Mouse (Mus musculus) right cerebral cortex, adult 18-20 months (tissue): ENCODE measurements around the gene Camk1d.

Experiments used
- DNase-seq: peaks from one replicate; pipeline ENCODE4 v3.0.0; 2022; ENCODE audit warnings: mixed read lengths

The Camk1d gene

DNA sequence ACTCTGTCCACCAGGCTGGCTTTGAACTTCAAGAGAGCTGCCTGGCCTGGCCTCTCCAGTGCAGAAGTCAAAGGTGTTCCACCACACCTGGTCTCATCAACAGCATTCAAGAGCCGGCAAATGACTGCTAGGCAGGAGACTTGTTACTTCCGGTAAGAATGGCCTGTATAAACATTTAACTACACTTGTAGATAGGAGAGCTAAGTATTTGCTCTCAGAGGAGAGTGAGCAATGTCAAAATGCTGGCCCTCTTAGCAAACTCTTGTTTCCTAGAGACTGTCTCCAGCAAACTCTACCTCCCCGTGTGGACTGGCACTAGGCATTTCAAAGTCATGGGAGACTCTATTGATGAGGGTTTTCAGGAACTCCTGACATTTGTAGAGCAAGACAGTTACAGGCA is 56.3 kb downstream of the Camk1d start:
- no peak for DNase-seq

DNA sequence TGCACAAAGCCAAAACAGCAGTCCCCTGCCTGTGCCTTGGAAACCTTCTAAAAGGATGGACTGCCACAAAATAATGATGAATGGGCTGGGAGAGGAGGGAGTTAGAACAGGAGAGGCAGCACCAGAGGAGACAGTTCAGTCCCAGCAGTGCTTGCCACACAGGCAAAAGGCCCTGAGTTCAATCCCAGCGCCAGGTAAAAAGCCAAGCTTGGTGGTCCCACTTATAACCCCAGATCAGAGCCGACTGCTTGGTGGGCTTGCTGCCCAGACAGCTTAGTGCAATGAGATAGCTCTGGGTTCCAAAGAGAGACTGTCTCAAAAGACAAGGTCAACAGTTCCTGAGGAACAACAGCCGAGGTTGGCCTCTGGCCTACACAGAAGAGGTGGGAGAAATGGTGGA is 58.0 kb downstream of the Camk1d start:
- no peak for DNase-seq

DNA sequence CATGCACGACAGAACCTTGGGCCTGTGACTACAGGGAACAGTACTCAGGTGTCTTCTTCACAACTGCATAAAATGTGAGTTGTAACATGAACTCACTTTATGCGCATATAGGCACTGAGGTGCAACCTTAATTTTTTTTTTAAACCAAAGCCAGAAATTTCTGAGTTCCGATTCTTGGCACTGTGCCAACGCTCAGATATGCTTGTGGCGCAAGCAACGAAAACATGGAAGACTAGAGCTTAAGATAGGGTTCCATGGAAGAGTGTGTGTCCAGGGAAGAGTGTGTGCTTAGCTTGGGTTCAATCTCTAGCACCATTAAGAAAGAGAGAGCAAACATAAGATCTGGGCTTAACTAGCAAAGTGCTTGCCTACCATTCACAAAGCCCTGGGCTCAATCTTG is 62.2 kb downstream of the Camk1d start:
- DNase-seq = no peak

DNA sequence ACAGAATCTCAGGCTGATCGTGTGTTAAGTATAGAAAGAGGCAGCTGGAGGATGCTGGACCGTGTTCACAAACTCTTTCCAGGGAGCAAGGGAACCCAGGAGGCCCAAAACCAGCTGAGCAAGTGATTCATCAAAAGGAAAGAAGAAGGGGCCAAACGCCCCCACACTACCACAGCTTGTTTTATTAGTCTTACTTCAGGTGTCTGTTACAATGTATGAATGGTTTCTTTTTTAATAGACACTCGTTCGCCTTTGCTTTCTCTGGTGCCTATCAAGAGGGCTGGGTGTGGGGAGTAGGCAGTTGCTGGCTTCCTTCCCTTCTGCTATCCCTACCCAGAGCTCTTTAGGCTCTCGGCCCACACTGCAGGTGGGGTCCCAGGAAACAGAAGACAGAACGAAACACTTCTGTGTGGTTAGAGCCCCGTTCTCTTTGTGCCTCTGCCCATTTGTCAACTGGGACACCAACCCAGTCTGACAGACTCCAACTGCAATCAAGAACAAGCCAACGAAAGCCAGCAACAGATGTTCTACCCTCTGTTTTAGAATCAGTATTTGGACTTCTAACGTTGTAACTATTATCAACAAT is 62.9 kb downstream of the Camk1d start:
- no peak for DNase-seq

DNA sequence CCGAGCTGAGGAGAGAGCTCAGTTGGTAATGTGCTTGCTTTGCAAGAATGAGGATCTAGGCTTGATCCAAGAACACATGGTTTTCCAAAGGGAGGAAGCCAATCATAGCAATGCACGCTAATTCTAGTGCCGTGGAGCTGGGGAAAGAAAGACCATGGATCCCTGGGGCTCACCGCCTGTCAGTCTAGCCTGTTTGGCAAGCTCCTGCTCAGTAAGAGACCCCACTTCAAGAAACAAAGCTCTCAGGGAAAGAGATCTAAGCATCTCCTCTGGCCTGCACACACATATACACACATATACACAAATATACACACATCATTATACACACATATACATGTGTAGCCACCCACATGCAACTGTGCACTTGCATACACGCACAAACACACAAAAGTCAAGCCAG is 65.1 kb downstream of the Camk1d start:
- DNase-seq = no peak

DNA sequence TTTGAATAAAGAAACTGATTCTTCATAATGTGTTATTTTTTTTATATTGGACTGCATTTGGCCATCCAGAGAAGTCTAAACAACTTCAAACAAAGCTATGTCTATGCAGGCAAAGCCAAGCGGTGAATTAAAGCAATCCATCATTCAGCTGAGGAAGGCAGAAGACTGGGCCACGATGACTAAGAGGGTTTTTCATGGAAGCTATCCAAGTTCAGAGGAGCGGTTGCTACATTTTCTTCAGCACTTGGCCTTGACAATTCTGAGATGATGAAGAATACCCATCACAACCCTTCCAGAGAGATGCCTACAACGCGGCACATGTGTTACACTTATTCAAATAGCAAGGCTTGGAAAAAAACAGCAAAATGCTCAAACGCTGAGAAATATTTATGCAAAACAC is 65.6 kb downstream of the Camk1d start:
- no peak for DNase-seq

DNA sequence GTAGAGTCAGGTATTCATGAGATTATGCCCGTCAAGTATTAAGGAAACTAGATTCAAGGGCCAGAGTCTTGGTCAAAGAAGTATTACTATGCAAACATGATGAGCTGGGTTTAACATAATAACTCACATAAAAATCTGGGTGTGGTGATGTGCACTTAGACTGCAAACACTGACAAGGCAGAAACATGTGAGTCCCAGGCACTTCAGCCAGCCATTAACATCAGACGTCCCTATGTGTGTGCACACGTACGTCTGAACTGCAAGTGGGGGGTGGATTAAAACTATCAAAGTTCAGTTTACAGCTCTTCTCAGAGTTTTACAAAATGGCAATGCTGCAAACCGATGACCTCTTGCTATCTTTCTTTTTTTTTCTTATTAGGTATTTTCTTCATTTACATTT is 68.0 kb downstream of the Camk1d start:
- DNase-seq = no peak

DNA sequence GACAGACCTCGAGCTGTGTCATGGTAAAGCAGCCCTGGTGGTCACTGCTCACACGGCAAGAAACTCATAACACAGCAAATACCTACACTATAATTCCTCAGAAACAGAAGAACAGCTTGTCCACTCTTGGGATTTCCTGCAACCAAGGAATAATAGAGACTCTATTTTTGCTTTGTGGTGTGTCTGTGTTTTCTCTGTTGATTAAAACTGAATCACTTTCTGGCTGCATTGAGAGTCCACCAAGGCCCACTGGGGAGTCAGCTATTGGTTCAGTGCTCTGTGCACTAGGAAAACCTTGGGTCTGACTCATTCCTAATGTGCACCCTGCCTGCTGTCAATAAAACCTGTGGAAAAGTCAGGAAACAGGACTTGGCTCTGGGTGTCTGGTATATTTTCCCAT is 68.7 kb downstream of the Camk1d start:
- DNase-seq = no peak

DNA sequence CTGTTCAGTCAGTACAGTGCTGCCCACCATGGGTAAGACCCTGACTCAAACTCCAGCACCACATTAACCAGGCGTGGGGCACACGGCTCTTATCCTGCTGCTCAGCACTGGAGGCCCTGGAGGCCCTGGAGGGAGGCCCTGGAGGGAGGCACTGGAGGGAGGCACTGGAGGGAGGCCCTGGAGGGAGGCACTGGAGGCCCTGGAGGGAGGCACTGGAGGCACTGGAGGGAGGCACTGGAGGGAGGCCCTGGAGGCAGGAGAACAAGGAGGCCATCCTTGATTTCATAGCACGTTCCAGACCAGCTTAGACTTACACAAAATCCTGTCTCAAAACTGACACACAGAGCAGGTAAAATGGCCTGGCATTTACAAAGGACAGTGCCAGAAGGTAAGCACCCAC is 70.4 kb downstream of the Camk1d start:
- DNase-seq = no peak

DNA sequence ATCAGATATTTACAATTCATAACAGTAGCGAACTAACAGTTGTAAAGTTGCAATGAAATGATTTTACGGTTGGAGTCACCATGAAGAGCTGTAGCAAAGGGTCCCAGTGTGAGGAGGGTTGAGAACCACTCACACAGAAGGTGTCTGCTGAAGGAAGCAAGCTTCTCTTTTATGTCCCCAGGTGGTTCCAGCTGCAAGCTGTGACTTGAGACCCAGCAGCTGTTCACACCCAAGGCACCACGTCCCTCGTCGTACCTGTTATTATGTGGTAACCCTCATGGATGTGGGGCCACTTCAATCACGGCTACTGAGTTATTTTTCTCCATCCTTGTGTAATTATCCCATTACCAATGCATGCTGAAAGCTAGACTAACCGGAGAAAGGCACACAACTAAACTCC is 71.1 kb downstream of the Camk1d start:
- no peak for DNase-seq

DNA sequence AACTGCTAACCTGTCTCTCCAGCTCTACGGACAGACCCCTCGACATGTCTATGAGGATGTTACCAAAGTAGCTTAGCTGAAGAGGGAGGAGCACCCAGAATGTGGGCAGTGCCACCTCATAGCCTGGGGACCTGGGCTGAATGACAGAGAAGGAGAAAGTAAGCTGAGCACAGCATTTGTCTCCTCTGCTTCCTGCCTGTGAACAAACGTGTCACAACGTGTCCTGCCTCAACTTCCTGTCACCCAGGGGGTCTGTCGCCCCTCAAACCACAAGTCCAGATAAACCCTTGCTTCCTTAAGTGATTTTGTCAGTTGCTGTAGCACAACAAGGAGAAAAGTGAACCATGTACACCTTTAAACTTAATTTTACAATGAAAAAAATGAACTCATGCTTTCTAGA is 71.7 kb downstream of the Camk1d start:
- no peak for DNase-seq

DNA sequence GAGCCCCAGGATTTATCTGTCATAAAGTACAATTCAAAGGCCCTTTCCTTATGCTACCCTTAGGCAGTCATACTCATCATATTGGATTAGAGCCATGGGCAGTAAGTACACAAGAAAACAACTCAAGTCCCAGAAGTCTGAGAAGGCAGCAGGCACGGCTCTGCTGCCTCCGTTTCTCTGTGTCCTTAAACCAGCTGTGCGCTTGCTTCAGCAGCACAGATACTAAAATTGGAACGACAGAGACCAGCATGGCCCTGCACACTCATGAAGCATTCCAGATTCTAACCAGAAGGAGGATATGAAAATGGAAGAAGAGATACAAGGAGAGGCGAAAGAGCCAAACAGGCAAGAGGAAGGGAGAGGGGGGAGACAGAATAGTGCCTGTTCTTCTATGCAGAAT is 72.6 kb downstream of the Camk1d start:
- peak; percentile 35 for DNase-seq

DNA sequence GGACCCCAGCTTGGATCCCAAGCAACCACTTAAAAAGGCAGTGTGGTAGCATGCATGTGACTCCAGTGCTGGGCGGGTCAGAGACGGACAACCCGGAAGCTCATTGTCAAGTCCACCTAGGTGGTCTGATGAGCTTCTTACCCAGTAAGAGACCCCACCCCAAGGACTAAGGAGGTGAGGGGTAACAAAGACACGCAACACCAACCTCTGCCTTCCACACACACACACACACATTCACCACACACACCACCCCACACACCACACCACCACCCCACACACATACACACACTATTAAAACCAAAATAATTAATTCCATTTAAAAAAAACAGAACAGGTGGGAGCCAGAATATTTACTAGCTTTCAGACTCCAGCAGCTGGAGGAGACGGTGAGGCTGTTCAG is 73.7 kb downstream of the Camk1d start:
- no peak for DNase-seq

DNA sequence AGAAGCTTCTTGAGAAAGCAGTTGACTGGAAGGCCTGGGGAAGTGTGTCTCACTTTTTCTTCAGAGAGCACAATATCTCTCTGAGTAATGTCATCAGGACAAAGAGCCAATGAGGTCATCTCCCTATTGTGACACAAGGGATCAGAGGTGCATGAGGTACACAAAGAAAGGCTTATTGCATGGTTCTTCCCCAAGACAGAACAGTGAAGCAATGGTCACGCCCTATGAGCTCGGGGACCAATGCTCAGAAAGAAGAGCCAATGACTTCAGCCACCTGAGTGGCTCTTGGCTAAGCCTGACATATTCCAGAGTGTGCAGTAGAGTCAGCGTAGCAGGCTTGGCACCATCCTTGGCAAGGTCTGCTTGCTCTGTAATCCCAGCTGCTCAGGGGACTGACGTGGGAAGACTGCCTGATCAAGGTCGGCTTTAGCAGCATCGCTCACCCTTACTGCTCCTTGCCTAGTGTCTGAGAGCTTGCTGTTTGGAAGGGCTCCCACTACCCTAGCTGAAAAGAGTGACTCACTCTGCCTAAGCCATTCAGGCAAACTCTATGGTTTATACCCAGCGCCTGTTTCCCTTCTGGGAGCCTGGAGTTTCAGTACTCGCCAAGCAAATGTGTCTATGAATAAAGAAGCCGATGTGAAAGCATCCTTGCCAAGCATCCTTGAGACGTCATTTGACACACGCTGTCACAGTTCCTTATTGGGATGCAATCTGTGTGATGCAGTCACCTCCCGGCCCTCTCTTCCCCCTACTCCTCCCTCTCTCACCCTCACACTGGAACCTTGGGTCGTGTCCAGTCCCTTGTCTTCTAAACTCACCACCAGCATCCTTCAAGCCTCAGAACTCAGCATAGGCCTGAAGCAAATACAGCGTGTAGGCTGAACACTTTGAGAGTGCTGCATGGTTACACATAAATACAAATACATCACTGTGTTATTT is 77.2 kb downstream of the Camk1d start:
- DNase-seq = peak; percentile 83

DNA sequence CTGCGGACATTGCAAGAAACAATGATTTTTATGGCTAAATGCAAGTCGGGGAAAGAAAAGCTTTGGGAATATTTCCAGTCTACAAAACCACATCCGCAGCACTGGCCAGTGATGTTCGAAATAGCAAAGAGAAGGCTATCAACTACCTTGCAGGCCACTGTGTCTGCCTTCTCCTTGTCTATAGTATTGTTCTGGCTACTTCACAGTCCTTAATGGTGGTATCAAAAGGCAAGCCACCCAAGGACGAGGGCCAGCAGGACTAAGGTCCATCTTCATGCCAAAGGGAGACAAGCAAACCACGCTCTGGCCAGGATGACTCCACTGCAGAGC is 82.0 kb downstream of the Camk1d start:
- DNase-seq = no peak

DNA sequence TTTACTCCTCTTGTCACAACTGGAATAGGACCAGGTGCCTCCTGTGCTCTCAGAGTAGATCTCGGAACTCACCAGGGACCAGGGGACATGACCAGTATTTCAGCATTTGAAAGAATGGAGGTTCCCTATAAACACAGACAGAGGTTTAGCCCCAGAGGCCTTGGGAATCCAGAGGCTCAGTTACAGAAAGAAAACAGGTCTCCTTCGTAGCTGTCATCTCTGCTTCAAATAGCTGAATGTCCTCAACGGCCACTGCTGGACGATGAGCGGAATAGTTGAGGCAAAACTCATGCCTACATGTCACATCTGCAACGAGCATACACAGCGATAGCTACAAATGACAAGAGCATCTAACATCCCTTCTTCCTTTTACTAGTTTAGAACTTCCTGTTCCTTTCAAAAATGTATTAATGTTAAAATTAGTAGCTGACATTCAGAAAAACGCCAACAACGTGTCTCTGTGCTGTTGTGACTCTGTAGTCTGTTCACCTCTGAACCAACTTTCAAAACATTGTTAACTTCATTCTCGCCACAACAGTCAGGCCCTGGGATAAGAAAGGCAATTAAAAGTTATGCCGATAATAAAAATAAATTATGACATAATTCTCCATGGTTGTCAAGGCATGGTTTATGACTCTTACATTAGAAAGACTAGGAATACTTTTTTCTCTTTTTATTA is 82.5 kb downstream of the Camk1d start:
- DNase-seq = no peak

DNA sequence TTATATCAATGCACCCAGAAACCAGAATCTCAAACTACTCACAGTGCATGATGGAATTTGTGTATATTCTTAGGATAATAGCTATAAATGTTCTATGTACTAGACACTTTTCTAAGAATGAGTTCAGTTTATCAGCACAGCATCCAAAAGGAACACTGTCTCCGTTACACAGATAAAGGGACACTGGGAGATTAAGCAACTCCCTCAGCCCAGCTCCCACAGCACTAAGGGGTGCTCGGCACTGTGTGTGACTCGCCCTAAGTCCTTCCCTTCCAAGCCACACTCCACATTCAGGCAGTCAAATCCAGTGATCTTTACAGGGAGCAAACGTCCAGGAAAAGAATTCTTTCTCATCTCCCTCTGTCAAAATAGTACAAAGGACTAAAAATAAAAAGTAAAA is 83.6 kb downstream of the Camk1d start:
- no peak for DNase-seq

DNA sequence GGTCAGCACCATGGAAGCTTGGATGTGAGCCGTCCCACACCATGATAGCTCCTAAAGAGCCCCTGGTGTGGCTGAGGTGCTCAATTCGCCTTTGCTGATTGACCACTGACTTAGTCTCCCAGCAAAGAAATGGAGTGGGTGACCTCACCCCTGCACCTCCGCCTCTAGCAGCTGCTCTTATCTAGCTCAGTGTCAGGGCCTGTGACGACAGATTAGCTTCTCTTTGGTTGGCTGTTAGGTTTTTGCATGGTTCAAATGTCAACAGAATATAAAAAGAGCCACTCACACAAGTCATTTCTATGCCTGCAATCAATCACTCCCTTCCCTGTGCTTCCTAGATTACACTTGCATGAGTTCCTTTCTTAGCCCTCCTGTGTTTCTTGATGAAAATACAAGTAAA is 89.9 kb downstream of the Camk1d start:
- no peak for DNase-seq

DNA sequence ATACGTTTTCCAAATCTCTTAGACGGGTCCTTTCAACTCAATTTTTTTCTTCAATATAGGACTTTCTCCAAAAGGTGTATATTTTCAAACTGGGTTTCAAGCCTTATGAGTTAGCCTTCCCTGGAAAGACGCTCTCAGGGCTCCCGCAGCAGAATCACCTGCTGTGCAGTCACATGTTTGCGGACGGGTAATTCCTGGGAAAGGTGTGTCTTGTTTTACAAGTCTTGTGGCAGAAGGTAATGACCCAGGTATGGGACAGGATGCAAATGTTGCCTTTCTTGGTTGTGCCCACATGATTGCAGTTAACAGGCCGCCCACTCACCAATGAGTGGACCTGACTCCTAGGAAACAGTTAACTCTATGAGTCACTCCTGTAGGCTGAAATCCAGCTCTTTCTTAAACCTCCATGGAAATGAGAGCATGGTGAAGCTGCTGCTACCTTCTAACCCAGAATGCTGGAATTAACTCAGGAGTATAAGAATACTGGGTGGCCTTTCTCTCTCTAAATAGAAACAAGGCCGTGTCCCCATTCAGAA is 95.9 kb downstream of the Camk1d start:
- DNase-seq = peak; percentile 78

DNA sequence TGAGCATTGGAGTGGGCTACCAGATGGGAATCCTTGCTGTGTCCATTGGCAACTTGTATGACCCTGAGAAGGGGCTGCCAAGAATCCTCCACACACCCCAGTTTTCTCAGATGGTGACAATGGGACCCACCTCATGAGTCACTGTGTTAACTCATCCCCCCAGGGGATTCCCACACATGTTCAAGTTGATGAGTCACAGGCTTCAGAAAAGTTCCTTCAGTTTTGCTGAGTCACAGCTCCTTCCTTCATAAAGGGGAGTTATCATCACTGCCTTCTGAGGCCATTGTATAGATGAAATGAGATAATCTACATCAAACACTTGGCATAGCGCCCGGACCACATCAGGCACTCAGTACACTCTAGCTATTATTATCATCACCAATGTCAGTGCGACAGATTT is 99.4 kb downstream of the Camk1d start:
- peak; percentile 79 for DNase-seq

DNA sequence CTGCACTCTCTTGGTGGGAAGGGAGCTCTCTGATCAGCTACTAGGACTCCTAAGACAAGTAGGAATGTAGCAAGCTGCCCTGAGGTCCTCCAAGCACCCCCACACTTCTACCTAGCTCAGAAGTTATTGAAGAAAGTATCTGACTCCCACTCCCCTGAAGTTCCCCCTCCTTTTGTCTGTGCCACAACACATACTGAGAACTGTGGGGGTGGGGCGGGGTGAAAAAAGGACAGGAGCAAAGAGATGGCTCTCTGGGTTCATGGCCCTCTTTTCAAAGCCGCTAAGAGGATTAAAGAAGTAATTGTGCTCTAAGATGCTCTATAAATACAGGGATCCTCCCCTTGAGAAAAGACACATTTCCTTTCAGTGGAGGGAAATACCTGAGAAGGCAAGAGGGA is 100.0 kb downstream of the Camk1d start:
- no peak for DNase-seq

DNA sequence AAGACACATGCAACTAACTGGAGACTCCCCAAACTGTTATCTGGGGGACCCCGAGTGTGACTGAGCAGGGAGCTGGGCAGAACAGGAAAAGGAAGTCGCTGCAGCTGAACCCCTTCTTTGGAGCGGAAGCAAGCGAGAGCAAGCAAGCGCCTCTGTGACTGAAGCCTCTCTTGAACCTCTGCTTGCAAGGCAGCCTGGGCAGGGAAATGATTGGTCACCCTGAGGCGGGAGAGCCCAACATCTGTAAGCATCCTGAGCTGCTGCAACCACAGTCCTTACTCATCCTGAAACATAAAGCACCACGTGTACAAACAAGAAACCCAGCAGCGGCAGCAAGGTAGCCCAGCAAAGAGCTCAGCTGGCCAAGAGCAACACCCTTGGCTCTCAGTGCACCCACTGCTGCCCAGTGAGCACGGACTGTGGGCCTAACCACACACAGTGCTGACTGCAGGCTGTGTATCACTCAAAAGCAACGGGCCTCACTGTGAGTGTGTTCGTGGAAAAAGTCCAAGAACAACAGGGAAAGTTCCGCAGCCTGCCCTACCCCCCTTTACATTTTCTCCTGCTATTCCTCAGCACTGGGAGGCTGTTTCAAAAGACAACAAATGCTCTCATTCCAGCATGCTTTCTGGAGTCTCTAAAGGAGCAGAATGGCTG is 100.5 kb downstream of the Camk1d start:
- no peak for DNase-seq

DNA sequence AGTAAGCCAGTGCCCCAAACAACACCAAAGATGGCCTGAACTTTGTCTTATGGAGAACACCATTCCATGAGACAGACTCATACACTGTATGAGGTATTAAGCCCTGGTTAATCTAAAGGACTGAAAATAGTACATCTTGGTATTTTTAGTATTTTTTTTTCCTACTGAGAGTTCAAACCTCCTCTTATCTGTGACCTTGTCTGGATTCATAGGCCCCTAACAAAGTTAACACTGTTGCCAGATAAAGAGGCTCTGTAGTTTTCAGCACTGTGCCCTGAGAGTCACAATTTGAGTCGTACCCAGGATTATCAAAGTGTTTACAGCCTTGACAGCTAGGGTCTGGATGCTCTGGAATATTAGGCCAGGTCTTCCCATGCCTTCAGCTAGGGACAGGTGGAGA is 102.7 kb downstream of the Camk1d start:
- no peak for DNase-seq
